Mouse (Mus musculus): Measurements from ENCODE around the gene Thnsl1.
"Not testable (repeated sequence)": the region's sequence is repeated elsewhere in the genome, so short reads cannot be mapped to it uniquely, and the experiment has no call there.

The Thnsl1 gene

GRCm38 (mm10) chr2:21235844-21236386 lies 30.4 kb downstream of the Thnsl1 start:
- no peak for DNase-seq (ENCODE audit: low spot score in 2 of 2)

- DNase-seq (ENCODE audit: low spot score in 2 of 2), result no peak
Measured at GRCm38 (mm10) chr2:21236846-21237245, 31.3 kb downstream of the Thnsl1 start.

GRCm38 (mm10) chr2:21244104-21244503 lies 38.6 kb downstream of the Thnsl1 start:
- not testable (repeated sequence) for DNase-seq (ENCODE audit: low spot score in 2 of 2)

- no peak for DNase-seq (ENCODE audit: low spot score in 2 of 2)
Measured at GRCm38 (mm10) chr2:21244986-21245385, 39.5 kb downstream of the Thnsl1 start.

GRCm38 (mm10) chr2:21245477-21246102 lies 40.1 kb downstream of the Thnsl1 start:
- DNase-seq (ENCODE audit: low spot score in 2 of 2), result no peak

- no peak for DNase-seq (ENCODE audit: low spot score in 2 of 2)
Measured at GRCm38 (mm10) chr2:21253644-21254043, 48.1 kb downstream of the Thnsl1 start.

GRCm38 (mm10) chr2:21254308-21254707 lies 48.8 kb downstream of the Thnsl1 start:
- no peak for DNase-seq (ENCODE audit: low spot score in 2 of 2)

- DNase-seq (ENCODE audit: low spot score in 2 of 2), result no peak
Measured at GRCm38 (mm10) chr2:21258281-21258680, 52.8 kb downstream of the Thnsl1 start.

GRCm38 (mm10) chr2:21259081-21259480 lies 53.6 kb downstream of the Thnsl1 start:
- DNase-seq (ENCODE audit: low spot score in 2 of 2), result no peak

GRCm38 (mm10) chr2:21260060-21260459 lies 54.5 kb downstream of the Thnsl1 start:
- DNase-seq (ENCODE audit: low spot score in 2 of 2), result no peak

GRCm38 (mm10) chr2:21261370-21262006 lies 56.0 kb downstream of the Thnsl1 start:
- DNase-seq (ENCODE audit: low spot score in 2 of 2), result peak in 1 of 2 experiments; percentile 67

- DNase-seq (ENCODE audit: low spot score in 2 of 2), result no peak
Measured at GRCm38 (mm10) chr2:21264031-21264430, 58.5 kb downstream of the Thnsl1 start.
